Mouse (Mus musculus): Measurements from ENCODE around the gene Anapc4.

The Anapc4 gene

GRCm38 (mm10) chr5:52868918-52869703 is 35.3 kb downstream of the Anapc4 start:
- DNase-seq (ENCODE audit: low read depth), result no peak

- no peak for DNase-seq (ENCODE audit: low read depth)
Observed at GRCm38 (mm10) chr5:52871461-52871860, 37.6 kb downstream of the Anapc4 start.

GRCm38 (mm10) chr5:52871986-52872385 is 38.2 kb downstream of the Anapc4 start:
- no peak for DNase-seq (ENCODE audit: low read depth)

DNA sequence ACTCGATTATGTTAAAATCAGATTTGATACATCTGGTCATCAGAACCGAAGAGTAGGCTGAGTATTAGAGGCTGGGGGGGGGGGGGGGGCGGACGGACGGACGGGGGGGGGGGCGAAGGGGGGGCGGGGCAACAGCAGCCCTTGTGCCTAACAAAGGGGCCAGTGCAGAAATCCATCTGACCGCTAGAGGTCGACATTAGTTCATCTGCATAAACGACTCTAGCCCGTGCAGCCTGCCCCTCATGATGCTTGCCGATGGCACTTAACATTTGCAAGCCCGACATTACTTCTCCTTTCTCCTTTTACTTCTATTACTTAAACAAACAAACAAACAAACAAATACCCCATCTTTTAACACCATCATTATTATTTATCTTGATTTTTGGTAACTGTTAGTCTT is 45.0 kb downstream of the Anapc4 start:
- DNase-seq (ENCODE audit: low read depth), result peak; percentile 76

- no peak for DNase-seq (ENCODE audit: low read depth)
Observed at GRCm38 (mm10) chr5:52879926-52880325, 46.1 kb downstream of the Anapc4 start.

- no peak for DNase-seq (ENCODE audit: low read depth)
Observed at GRCm38 (mm10) chr5:52882446-52882845, 48.6 kb downstream of the Anapc4 start.

GRCm38 (mm10) chr5:52887085-52887484 is 53.3 kb downstream of the Anapc4 start:
- DNase-seq (ENCODE audit: low read depth), result peak; percentile 80

DNA sequence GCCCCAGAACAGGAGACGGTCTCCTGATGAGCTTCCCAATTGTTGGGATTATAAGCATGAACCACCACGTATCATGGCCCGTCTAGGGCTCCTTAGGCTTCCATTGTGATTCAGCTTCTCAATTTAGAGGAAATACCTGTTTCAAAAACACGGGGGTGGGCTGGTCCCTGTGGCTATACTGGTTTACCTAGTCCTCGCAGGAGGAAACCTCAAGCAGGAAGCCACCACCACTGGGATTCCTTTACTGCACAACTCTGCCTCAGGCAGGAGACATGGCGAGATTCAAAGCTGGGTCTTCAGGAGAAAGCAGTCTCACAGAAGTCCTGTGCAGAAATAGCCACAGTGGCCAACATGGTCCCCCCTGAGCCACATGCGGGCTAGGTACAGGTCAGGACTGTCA is 56.1 kb downstream of the Anapc4 start:
- no peak for DNase-seq (ENCODE audit: low read depth)

DNA sequence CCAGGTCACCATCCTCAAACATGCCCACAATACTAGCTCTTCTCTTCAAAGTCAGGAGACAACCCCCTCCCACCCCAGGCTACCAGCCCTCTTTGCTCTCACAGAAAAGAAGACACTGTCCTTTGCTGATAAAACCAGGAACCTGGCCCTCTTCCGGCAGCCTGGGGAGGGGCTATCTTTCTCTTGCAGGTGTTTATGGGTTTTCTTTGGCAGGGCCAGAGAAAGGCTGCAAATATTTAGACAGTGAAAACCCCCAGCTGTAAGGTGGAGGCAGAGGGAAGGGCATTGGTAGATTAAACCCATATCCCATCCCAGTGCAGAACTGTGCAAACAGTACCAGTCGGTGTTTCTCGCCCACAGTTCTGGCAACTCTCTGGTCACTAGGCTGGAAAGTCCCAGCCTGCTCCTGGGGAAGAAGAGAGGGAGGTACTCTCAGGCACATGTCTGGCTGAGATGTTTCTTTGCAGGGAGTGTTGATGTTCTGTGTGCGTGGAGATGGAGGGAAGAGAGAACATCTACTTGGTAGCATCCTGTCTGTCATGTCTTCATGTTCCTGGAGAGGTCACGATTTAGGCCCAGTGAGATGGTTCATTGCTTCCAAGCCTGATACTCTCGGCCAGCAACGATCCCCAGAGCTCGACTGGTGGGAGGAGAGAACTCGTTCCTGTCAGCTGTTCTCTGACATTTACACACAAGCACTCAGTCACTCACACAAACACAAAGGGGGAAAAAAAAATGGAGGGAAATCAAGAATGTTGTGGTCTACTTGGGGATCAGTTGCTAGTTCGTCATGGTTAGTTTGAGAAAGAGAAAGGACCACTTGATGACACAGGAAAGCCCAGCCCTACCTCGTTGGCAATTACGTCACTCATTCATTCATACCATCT is 58.4 kb downstream of the Anapc4 start:
- DNase-seq (ENCODE audit: low read depth), result no peak

- no peak for DNase-seq (ENCODE audit: low read depth)
Observed at GRCm38 (mm10) chr5:52893938-52894337, 60.1 kb downstream of the Anapc4 start.

DNA sequence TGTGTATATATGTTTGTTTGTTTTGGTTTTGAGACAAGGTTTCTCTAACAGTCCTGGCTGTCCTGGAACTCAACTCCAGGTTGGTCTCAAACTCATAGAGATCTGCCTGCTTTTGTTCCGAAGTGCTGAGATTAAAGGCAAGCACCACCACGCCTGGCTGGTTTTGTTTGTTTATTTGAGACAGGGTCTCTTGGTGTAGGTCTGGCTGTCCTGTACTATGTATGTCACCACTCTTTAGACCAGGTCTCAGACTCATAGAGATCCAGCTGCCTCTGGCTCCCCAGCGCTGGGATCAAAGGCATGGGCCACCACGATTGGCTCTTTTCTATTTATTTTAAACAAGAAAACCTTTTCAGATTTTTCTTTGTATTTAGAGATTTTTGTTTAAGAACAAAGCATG is 70.4 kb downstream of the Anapc4 start:
- no peak for DNase-seq (ENCODE audit: low read depth)

DNA sequence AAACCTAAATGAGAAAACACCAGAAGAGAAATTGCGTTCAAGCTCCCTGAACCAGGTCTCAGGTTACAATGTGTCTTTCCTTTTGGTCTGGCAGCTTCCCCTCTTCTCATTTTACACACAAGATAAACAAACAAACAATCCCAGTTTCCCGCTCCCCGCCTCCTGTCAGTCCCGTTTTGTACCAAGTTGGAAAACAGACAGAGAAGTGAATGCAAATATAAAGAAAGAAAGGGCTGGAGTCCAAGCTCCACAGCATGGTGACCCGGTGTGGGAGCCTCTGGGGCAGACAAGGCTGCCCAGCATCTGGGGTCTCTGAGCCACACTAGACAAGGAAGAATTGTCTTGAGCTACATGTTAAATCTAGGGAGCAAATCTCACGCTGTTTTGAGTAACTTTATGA is 70.9 kb downstream of the Anapc4 start:
- DNase-seq (ENCODE audit: low read depth), result no peak

DNA sequence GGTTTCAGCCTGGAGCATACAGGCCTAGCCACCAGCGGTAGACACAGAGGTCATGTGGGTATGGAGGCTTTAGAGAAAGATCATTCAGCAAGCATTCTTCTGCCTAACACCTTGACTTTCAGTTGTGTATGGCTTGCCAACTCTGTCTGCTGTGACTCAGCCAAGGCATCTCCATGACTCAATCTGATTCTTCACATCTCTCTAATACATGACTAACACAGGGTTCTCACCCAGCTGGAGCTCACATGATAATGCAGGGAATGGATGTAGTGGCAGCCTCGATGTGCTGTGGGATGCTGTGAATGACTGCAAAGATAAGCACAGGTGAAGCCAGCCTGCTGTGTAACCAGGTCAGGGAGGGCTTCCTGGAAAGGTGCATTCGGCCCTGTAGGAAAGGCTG is 74.4 kb downstream of the Anapc4 start:
- peak; percentile 27 for DNase-seq (ENCODE audit: low read depth)

GRCm38 (mm10) chr5:52910159-52910591 is 76.4 kb downstream of the Anapc4 start:
- peak; percentile 83 for DNase-seq (ENCODE audit: low read depth)

DNA sequence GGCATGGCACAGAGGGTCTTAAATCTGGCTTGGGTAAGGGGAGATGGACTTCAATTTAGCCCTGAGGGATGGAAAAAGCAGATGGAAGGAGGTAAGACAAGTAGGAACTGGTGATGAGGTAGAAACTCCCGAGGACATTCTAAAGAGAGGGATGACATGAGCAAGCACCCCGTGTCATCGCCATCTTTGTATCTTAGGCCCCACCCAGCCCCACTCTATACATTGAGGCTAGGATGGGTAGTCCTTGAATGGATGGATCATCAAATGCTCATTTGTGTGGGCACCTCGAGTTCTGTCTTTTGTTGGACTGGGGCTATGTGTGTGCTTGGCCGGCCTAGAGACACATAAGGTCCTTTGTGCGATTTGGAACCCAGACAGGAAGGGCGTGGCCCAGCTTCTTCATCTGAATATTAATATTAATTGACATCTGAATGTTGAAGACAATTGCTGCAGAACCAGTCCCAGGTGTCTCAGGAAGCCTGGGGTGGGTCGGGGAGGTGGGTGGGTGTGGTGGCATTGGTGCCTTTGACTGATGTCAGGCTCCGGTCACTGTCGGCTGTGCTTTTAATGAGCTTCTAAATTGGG is 77.6 kb downstream of the Anapc4 start:
- no peak for DNase-seq (ENCODE audit: low read depth)

GRCm38 (mm10) chr5:52913711-52914110 is 79.9 kb downstream of the Anapc4 start:
- DNase-seq (ENCODE audit: low read depth), result no peak

GRCm38 (mm10) chr5:52916186-52916585 is 82.4 kb downstream of the Anapc4 start:
- DNase-seq (ENCODE audit: low read depth), result no peak
